Mouse (Mus musculus): ENCODE results near the gene Lmtk2.

Gene Lmtk2

DNA sequence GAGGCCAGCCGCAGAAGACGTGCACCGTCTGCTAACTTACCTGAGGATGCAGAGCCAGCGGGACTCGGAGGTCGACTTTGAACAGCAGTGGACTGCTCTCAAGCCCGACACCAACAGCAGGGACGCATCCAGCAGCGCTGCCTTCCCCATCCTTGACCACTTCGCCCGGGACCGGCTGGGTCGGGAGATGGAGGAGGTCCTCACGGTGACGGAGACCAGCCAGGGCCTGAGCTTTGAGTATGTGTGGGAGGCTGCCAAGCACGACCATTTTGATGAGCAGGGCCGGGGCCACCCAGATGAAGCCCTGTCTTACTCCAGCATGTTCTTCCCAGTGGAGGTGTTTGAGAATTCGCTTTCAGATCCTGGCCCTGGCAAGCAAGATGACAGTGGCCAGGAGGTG lies 73.4 kb downstream of the Lmtk2 start:
- DNase-seq (ENCODE audit: low read depth, low spot score), result no peak

DNA sequence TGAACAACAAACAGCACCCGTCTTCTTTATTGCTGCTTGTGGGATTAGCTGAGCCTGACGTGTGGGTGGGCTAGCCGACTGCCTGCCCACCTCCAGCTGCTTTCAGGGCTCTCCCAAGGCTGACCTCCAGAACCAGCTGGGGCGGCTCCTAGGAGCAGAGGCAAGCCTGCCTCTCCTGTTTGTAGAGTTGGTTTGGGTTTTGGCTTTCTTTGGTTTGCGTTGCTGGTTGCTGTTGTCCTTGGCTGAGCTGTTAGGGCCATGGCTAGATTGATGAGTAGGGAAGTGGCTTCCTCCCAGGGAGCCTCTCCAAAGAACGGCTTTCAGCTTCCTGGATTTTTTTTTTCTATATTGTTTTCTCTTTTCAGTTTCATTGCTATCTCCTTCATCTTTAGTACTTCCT lies 78.0 kb downstream of the Lmtk2 start:
- DNase-seq (ENCODE audit: low read depth, low spot score), result no peak

DNA sequence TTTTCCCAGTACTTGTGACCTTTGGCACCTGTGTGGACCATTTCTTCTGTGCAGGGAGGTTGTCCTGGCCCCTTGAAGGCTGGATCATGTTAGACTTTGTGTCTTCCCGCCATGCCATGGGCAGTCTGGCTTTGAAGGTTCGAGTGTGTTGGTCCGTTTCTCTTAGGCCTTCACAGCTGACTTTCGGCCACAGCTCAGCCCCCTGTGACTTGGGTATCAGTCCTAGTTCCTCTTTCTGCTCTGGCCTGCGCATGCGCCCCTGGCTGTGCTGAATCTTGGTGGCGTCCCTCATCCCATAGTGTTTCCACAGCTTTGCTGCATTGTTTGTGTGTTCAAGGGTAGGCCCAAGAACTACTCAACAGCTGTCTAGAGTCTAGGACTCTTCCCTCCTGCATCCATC lies 81.0 kb downstream of the Lmtk2 start:
- no peak for DNase-seq (ENCODE audit: low read depth, low spot score)

DNA sequence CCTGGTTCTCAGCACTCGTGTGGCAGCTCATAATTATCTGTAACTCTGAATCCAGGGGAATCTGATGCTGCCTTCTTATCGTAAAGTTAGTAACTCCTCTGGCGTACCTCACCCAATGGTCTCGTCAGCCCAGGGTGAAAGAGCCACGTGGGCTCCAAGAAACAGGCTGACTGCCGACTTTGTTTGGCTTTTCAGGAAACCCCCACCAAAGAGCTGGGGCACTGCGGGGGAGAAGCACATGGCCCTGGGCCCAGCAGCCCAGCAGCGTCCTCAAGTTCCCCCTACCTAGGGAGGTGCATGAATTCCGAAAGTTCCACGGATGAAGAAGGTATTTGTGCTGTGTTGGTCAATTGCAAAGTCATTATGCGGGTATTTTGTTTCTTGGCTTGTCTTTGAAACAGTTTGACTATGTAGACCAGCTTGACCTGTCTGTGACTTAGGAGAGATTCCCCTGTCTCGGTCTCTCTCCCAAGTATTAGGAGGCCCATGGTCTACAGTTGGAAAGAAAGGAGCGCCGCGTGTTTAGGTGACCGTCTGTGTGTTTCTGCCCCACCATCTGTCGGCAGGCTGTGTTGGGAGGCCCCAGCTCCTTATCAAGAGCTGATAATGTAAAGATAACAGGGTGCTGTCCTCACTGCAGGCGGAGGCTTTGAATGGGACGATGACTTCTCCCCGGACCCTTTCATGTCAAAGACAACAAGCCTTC lies 82.5 kb downstream of the Lmtk2 start:
- DNase-seq (ENCODE audit: low read depth, low spot score), result peak; percentile 28

GRCm38 (mm10) chr5:144183248-144183559 lies 83.0 kb downstream of the Lmtk2 start:
- DNase-seq (ENCODE audit: low read depth, low spot score), result peak; percentile 50

GRCm38 (mm10) chr5:144183647-144184335 lies 83.6 kb downstream of the Lmtk2 start:
- peak; percentile 85 for DNase-seq (ENCODE audit: low read depth, low spot score)

GRCm38 (mm10) chr5:144184350-144185045 lies 84.3 kb downstream of the Lmtk2 start:
- no peak for DNase-seq (ENCODE audit: low read depth, low spot score)

GRCm38 (mm10) chr5:144188422-144188821 lies 88.2 kb downstream of the Lmtk2 start:
- no peak for DNase-seq (ENCODE audit: low read depth, low spot score)

DNA sequence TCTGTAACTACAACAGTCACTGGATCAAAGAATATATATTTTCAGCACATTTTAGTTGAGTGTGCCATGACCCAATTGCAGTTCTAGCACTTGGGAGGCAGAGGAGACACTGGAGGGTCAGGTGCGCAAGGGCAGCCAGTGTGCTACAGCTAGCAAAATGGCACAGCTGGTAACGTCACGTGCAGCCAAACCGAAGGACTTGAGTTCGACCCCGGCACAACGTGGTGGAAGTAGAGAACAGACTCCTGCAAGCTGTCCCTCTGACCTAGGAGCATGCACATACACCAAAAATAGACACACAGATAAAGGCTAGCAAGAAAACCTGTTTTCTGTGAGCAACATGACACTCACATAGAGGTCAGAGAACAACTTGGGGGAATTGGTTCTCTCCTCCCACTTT lies 89.1 kb downstream of the Lmtk2 start:
- DNase-seq (ENCODE audit: low read depth, low spot score), result no peak

DNA sequence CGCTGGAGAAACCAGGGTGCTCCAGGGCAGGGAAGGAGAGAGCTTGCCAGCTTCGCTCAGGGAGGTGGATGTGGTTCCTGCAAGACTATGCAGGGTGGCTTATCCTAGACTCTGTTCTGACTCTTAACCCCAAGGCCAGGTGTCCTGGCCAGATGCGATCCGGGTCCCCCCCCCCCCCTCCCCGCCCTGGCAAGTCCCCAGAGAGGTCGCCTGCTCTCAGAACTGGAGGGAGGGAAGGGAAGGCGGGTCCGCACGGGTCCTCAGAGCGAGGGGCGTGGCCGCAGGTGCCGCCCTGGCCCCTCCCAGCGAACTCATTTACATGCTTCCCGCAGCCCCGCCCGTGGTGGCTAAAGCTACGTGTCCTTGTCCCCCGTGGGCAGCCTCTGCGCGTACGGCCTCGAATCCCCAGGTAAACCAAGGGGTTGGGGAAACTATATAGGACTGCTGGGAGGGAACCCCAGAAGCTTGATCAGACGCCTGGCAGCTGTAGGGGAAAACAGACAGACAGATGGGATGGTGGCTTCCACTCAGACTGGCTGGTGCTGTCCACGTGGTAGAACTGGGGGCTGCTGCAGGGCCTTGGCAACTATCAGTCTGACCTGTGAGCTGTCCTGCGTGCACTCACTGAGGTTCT lies 89.8 kb downstream of the Lmtk2 start, which contains the start of gene Bhlha15:
Gene Bhlha15 (plus strand): TSS at position 337 of the 634 bp plus-strand sequence.
- peak; percentile 53 for DNase-seq (ENCODE audit: low read depth, low spot score)

- DNase-seq (ENCODE audit: low read depth, low spot score), result no peak
Observed at GRCm38 (mm10) chr5:144191026-144191425, 90.8 kb downstream of the Lmtk2 start.

GRCm38 (mm10) chr5:144192673-144193072 lies 92.4 kb downstream of the Lmtk2 start:
- no peak for DNase-seq (ENCODE audit: low read depth, low spot score)

DNA sequence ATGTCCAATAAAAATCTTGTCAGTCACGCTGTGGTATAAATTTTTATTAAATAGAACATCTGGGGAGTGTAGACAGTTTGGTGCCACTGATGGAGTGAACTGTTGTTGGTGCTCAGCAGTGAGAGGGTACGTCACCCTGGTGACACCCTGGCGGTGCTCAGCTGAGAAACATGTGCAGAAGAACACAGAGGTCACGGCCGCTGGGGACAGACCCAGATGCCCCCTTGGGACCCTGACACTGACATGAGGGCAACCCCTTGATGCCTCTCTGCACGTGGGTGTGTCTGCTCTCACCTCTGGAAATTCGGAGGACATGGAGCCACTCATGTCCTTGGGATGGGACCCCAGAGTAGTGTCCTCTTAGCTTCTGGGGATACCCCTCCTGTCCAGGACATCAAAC lies 94.2 kb downstream of the Lmtk2 start:
- DNase-seq (ENCODE audit: low read depth, low spot score), result no peak

DNA sequence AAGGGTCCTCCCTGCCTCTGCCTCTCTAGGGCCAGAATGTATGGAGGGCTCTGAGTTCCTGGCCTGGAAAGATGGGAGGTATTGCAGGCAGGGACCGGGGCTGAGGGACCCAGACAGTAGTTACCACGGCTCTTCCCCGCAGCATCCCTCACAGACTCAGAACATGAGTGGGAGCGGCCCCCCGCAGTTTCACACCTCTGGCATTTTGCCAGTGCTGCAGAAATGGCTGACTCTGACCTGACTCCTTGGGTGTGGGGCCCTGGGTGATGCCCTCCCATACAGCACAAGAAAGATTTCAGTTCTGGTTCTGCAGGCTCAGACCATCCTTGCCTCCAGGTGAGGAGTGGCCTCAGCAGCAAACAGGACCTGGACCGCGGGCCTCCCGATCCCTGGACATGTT lies 95.3 kb downstream of the Lmtk2 start:
- DNase-seq (ENCODE audit: low read depth, low spot score), result no peak

- DNase-seq (ENCODE audit: low read depth, low spot score), result no peak
Observed at GRCm38 (mm10) chr5:144200616-144201015, 100.4 kb downstream of the Lmtk2 start.

- DNase-seq (ENCODE audit: low read depth, low spot score), result no peak
Observed at GRCm38 (mm10) chr5:144202430-144202829, 102.2 kb downstream of the Lmtk2 start.

- DNase-seq (ENCODE audit: low read depth, low spot score), result no peak
Observed at GRCm38 (mm10) chr5:144203398-144203959, 103.2 kb downstream of the Lmtk2 start.

- no peak for DNase-seq (ENCODE audit: low read depth, low spot score)
Observed at GRCm38 (mm10) chr5:144204303-144204702, 104.1 kb downstream of the Lmtk2 start.

DNA sequence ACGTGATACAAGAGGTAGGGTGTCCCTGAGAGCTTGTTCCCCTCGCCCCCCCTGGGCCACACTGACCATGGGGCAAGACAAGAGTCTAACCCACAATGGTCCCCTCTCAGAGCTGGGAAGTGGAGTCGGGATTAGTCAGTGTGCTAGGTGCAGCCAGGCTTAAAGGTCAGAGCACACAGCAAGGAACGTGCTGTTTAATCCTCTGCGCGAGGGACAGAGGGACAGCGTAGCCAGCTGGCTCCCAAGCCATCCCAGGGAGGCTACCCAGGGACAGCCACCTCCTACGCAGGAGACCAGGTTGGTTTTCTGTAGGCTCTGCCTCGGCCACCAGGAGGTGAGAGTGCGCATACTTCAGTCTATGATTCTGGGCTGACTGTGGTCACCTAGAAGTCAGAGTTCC lies 104.7 kb downstream of the Lmtk2 start:
- no peak for DNase-seq (ENCODE audit: low read depth, low spot score)

- DNase-seq (ENCODE audit: low read depth, low spot score), result no peak
Observed at GRCm38 (mm10) chr5:144206069-144206468, 105.8 kb downstream of the Lmtk2 start.

- peak; percentile 53 for DNase-seq (ENCODE audit: low read depth, low spot score)
Observed at GRCm38 (mm10) chr5:144207478-144207877, 107.2 kb downstream of the Lmtk2 start.

DNA sequence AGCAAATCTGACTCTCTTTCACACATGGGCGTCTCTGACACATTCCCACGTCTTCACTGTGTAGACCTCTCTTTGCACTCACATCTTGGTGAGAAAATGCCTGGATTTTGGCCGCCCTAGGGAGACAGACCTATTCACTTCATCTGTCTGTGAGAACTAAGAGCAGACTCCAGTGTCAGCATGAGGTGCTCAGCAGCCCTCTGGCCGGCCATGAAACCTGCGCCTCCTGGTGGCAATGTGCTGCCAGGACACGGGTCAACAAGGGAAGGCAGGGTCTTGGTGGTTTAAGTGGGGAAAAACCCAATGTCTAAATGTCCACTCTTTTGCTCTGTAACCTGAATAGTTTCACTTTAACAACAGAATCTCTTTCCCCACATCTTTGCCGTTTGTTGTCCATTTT lies 114.2 kb downstream of the Lmtk2 start:
- peak; percentile 76 for DNase-seq (ENCODE audit: low read depth, low spot score)
